Mouse (Mus musculus): Measurements from ENCODE around the gene Cdc7. TPM values are rescaled to one million over a fixed set of nuclear protein-coding genes. Genes with fewer than 3 reads are reported as not detected.

Cdc7 gene
- polyA plus RNA-seq, 1 experiment from 2014 or later, result 37.0 TPM

DNA sequence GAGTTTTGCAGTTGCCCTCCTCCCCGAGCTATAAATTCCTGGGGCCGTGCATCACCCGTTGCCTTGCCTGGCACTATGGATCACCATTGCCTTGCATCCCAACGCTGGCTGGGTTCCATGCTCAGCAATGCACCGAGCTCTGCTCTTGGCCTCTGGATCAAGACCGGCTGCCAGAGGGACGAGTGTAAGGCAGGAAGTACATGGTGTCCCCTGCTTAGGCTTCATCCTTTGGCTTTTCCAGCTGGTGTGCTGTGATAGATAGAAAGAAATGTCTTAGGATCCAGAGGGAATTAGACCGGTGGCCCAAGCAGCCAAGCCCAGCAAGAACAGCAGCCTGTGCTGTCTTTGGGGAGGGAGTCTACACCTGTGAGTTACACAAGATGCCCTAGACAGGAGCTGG is 61.7 kb downstream of the Cdc7 start:
- no peaks in the 10 kb centered on the region for H3K36me3 ChIP-seq (ENCODE audit: control insufficient read depth, insufficient read depth, low read length)
- H3K27ac ChIP-seq (ENCODE audit: low read depth, low read length), result no peak overlapping the region
- H3K9ac ChIP-seq (ENCODE audit: low read depth, low read length), result no peak overlapping the region
- H3K4me1 ChIP-seq (ENCODE audit: control insufficient read depth, insufficient read depth, low read depth, low read length), result no peaks in the 10 kb centered on the region
- H3K4me2 ChIP-seq (ENCODE audit: low read length), result no peak overlapping the region
- ATAC-seq, result no peak
- peaks cover 2% of the 10 kb centered on the region for H3K9me3 ChIP-seq (ENCODE audit: control insufficient read depth, low read length)
- H3K4me3 ChIP-seq (ENCODE audit: low read length), result no peak overlapping the region
- no peaks in the 10 kb centered on the region for H3K27me3 ChIP-seq (replicated peaks; ENCODE audit: control insufficient read depth, insufficient read depth, low read length)
- 78% methylated on average over 8 of the region's 8 CpGs for WGBS

GRCm38 (mm10) chr5:107027616-107028015 is 63.5 kb downstream of the Cdc7 start:
- Histone ChIP-seq H3K4me3 (ENCODE audit: low read length) (no peak overlapping the region), H3K27ac (ENCODE audit: low read depth, low read length) (no peak overlapping the region), H3K27me3 (replicated peaks; ENCODE audit: control insufficient read depth, insufficient read depth, low read length) (no peaks in the 10 kb centered on the region), H3K9ac (ENCODE audit: low read depth, low read length) (no peak overlapping the region), H3K36me3 (ENCODE audit: control insufficient read depth, insufficient read depth, low read length) (no peaks in the 10 kb centered on the region), H3K4me2 (ENCODE audit: low read length) (no peak overlapping the region), H3K9me3 (ENCODE audit: control insufficient read depth, low read length) (no peaks in the 10 kb centered on the region), H3K4me1 (ENCODE audit: control insufficient read depth, insufficient read depth, low read depth, low read length) (no peaks in the 10 kb centered on the region)
- 88% methylated on average over 6 of the region's 6 CpGs for WGBS
- ATAC-seq, result no peak

GRCm38 (mm10) chr5:107028557-107028956 is 64.4 kb downstream of the Cdc7 start:
- Histone ChIP-seq H3K9me3 (ENCODE audit: control insufficient read depth, low read length) (no peaks in the 10 kb centered on the region), H3K4me1 (ENCODE audit: control insufficient read depth, insufficient read depth, low read depth, low read length) (no peaks in the 10 kb centered on the region), H3K36me3 (ENCODE audit: control insufficient read depth, insufficient read depth, low read length) (no peaks in the 10 kb centered on the region), H3K27ac (ENCODE audit: low read depth, low read length) (no peak overlapping the region), H3K9ac (ENCODE audit: low read depth, low read length) (no peak overlapping the region), H3K27me3 (replicated peaks; ENCODE audit: control insufficient read depth, insufficient read depth, low read length) (no peaks in the 10 kb centered on the region), H3K4me3 (ENCODE audit: low read length) (no peak overlapping the region), H3K4me2 (ENCODE audit: low read length) (no peak overlapping the region)
- WGBS, result 49% methylated on average over 1 of the region's 1 CpGs
- ATAC-seq, result no peak

DNA sequence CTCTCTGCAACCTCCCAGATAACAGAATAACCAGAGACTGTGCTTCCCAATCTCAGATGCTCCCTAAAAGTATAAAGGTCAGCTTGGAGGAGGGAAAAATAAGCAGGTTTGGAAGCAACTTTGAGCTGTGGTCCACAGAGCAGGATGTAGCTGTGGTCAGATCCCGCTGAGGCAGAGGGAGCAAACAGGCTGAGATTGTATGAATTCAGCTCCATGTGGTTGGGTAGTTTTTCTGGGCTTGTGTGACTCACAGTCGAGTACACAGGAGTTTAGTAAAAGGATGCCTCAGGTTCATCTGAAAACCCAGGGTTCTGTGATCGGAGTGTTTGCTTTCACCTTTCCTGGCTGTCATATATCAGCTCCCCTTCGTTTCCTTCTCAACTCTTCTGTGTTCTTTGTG is 65.7 kb downstream of the Cdc7 start:
- Histone ChIP-seq H3K9me3 (ENCODE audit: control insufficient read depth, low read length) (no peaks in the 10 kb centered on the region), H3K27ac (ENCODE audit: low read depth, low read length) (no peak overlapping the region), H3K4me1 (ENCODE audit: control insufficient read depth, insufficient read depth, low read depth, low read length) (no peaks in the 10 kb centered on the region), H3K4me2 (ENCODE audit: low read length) (no peak overlapping the region), H3K36me3 (ENCODE audit: control insufficient read depth, insufficient read depth, low read length) (no peaks in the 10 kb centered on the region), H3K9ac (ENCODE audit: low read depth, low read length) (no peak overlapping the region), H3K4me3 (ENCODE audit: low read length) (no peak overlapping the region), H3K27me3 (replicated peaks; ENCODE audit: control insufficient read depth, insufficient read depth, low read length) (no peaks in the 10 kb centered on the region)
- 80% methylated on average over 4 of the region's 4 CpGs for WGBS
- ATAC-seq, result no peak

DNA sequence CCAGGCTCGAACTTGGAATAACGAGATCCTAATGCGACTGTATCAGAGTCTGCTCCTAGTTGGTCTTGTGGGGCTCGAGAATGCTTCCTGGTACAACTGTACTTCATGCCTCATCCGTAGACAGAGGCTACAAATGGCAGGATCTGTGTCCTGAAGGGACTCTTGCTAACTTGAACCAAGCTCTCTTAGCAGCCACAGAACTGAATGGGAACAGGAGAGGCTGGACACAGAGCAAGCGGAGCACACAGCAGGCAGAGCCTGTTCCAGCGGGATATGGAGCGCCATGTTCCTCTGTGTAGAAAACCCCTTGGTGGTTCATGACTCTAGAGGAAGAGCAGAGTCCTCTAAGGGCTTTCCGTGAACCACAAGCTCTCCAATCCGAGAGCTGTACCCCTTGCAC is 66.7 kb downstream of the Cdc7 start:
- Histone ChIP-seq H3K9ac (ENCODE audit: low read depth, low read length) (no peak overlapping the region), H3K4me2 (ENCODE audit: low read length) (no peak overlapping the region), H3K27me3 (replicated peaks; ENCODE audit: control insufficient read depth, insufficient read depth, low read length) (no peaks in the 10 kb centered on the region), H3K9me3 (ENCODE audit: control insufficient read depth, low read length) (no peaks in the 10 kb centered on the region), H3K4me1 (ENCODE audit: control insufficient read depth, insufficient read depth, low read depth, low read length) (no peaks in the 10 kb centered on the region), H3K36me3 (ENCODE audit: control insufficient read depth, insufficient read depth, low read length) (no peaks in the 10 kb centered on the region), H3K4me3 (ENCODE audit: low read length) (no peak overlapping the region), H3K27ac (ENCODE audit: low read depth, low read length) (no peak overlapping the region)
- 95% methylated on average over 10 of the region's 10 CpGs for WGBS
- no peak for ATAC-seq

Other genes with a start within 250 kb of the Cdc7 start
- 5.0 and 5.2 TPM in 2 replicates for gene Hfm1, start 38.0 kb upstream of the Cdc7 start, polyA plus RNA-seq (2015; fragmentation: Nextera tagmentation; extraction: Ambion mirVana)

All from hindbrain, embryonic 16.5 days (tissue).